Mouse (Mus musculus): ENCODE data around the gene Il31. TPM values are rescaled to one million over a fixed set of nuclear protein-coding genes. Genes with fewer than 3 reads are reported as not detected.

The Il31 gene
- polyA plus RNA-seq (2014; fragmentation: Nextera tagmentation; extraction: Ambion mirVana), result not detected in 2 replicates

- no peaks in the 10 kb centered on the region for H3K27me3 ChIP-seq (ENCODE audit: control insufficient read depth, insufficient read depth, low read length)
- no peak within 1 kb of the TSS for H3K27ac ChIP-seq (ENCODE audit: low read depth, low read length)
- no peaks in the 10 kb centered on the region for H3K9me3 ChIP-seq (ENCODE audit: control insufficient read depth, low read length)
- H3K9ac ChIP-seq (ENCODE audit: low read length), result no peak within 1 kb of the TSS
- 0 out of 2 replicates have a peak, but pooled peaks cover 4% of the 10 kb centered on the region for H3K4me1 ChIP-seq (ENCODE audit: control insufficient read depth, insufficient read depth, low read length)
- ATAC-seq (ENCODE audit: insufficient read depth, low FRiP score, low TSS enrichment), result 0 out of 2 replicates have a peak, but pooled peaks have one; percentile 41
- 0 out of 2 replicates have a peak within 1 kb of the TSS, but pooled peaks have one; percentile 7 for H3K4me3 ChIP-seq (ENCODE audit: low read depth, low read length)
- H3K36me3 ChIP-seq (ENCODE audit: control insufficient read depth, insufficient read depth, low read length), result no peaks in the 10 kb centered on the region
- peak within 1 kb of the TSS; percentile 45 for H3K4me2 ChIP-seq (ENCODE audit: low read depth)
- WGBS, result 9% methylated on average over 25 of the region's 25 CpGs
- DNase-seq (ENCODE audit: low spot score), result peak; percentile 70
Measured at GRCm38 (mm10) chr5:123489112-123489785, at the start of gene Il31, which contains the start of gene Lrrc43. Gene Il31 (minus strand): TSS chr5:123489489. Gene Lrrc43 (plus strand): TSS chr5:123489305.

DNA sequence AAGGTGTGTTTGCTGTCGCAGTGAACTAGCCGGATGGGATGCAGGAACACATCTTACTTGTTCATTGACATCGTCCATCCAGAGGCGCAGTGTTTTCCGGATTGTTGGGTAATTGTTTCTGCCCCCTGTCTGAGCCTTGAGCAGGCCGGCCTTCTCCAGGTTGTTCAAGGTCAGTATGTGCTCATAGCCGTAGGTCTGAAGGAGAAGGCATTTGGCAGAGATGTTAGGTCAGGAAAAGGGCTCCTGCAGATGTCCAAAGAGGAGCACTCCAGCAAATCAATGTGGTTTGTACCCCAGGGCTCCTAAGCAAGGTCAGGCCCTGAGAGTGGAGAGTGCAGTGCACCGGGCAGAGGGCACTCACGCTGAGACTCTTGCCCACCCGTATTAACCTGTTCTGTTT, 44.5 kb upstream of the Il31 start:
- H3K4me1 ChIP-seq (ENCODE audit: control insufficient read depth, insufficient read depth, low read length), result no peaks in the 10 kb centered on the region
- ATAC-seq (ENCODE audit: insufficient read depth, low FRiP score, low TSS enrichment) (no peak), DNase-seq (ENCODE audit: low spot score) (no peak)
- no peak overlapping the region for H3K27ac ChIP-seq (ENCODE audit: low read depth, low read length)
- no peaks in the 10 kb centered on the region for H3K9me3 ChIP-seq (ENCODE audit: control insufficient read depth, low read length)
- peaks cover 5% of the 10 kb centered on the region for H3K36me3 ChIP-seq (ENCODE audit: control insufficient read depth, insufficient read depth, low read length)
- no peak overlapping the region for H3K4me2 ChIP-seq (ENCODE audit: low read depth)
- no peak overlapping the region for H3K9ac ChIP-seq (ENCODE audit: low read length)
- H3K4me3 ChIP-seq (ENCODE audit: low read depth, low read length), result no peak overlapping the region
- H3K27me3 ChIP-seq (ENCODE audit: control insufficient read depth, insufficient read depth, low read length), result no peaks in the 10 kb centered on the region
- 94% methylated on average over 10 of the region's 10 CpGs for WGBS

DNA sequence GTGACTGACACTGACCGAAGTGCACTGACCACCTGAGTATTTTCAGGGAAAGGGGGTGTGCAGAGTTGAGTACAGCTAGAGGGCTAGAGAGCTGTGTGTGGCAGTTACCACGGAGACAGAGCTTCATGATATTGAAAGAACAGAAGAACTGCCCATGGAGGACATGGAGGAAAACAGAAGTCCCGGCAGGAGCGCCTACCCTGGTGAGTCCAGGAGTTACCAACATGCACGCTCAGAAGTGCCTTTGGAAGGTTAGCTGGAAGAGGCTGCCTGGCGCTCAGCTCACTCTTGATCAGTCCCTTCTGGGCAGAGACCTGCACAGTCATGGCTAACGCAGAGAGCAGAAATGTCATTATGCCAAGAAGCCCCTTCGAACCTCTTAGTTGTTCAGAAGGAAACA, 40.8 kb upstream of the Il31 start:
- Histone ChIP-seq H3K36me3 (ENCODE audit: control insufficient read depth, insufficient read depth, low read length) (peaks cover 5% of the 10 kb centered on the region), H3K27me3 (ENCODE audit: control insufficient read depth, insufficient read depth, low read length) (no peaks in the 10 kb centered on the region), H3K9me3 (ENCODE audit: control insufficient read depth, low read length) (no peaks in the 10 kb centered on the region), H3K4me1 (ENCODE audit: control insufficient read depth, insufficient read depth, low read length) (no peaks in the 10 kb centered on the region), H3K9ac (ENCODE audit: low read length) (no peak overlapping the region), H3K27ac (ENCODE audit: low read depth, low read length) (no peak overlapping the region), H3K4me3 (ENCODE audit: low read depth, low read length) (no peak overlapping the region), H3K4me2 (ENCODE audit: low read depth) (no peak overlapping the region)
- ATAC-seq (ENCODE audit: insufficient read depth, low FRiP score, low TSS enrichment), result no peak
- WGBS, result 87% methylated on average over 8 of the region's 8 CpGs
- DNase-seq (ENCODE audit: low spot score), result no peak

DNA sequence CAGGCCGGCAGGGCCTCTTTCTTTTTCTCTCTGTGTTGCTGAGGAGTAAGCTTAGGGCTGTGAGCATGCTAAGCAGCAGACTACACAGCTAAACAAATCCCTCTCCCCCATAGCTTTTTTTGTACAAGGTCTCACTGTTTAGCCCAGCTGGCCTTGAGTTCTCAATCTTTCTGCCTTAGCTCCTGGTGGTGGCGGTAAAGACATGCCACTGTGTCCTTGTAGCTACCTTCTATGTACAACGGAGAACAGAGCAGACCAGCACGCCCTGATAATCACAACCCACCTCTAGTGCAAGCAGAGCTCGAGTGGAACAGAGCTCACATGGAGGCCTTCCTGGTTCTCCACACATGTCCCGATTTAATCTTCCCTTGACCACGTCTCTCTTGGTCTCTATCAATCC, 39.4 kb upstream of the Il31 start:
- DNase-seq (ENCODE audit: low spot score) (no peak), ATAC-seq (ENCODE audit: insufficient read depth, low FRiP score, low TSS enrichment) (no peak)
- H3K36me3 ChIP-seq (ENCODE audit: control insufficient read depth, insufficient read depth, low read length), result peaks cover 5% of the 10 kb centered on the region
- no peaks in the 10 kb centered on the region for H3K27me3 ChIP-seq (ENCODE audit: control insufficient read depth, insufficient read depth, low read length)
- H3K4me3 ChIP-seq (ENCODE audit: low read depth, low read length), result no peak overlapping the region
- no peak overlapping the region for H3K9ac ChIP-seq (ENCODE audit: low read length)
- no peaks in the 10 kb centered on the region for H3K9me3 ChIP-seq (ENCODE audit: control insufficient read depth, low read length)
- 77% methylated on average over 7 of the region's 7 CpGs for WGBS
- no peak overlapping the region for H3K4me2 ChIP-seq (ENCODE audit: low read depth)
- no peak overlapping the region for H3K27ac ChIP-seq (ENCODE audit: low read depth, low read length)
- H3K4me1 ChIP-seq (ENCODE audit: control insufficient read depth, insufficient read depth, low read length), result peaks cover 2% of the 10 kb centered on the region; the same call in 1 of the 2 replicates

DNA sequence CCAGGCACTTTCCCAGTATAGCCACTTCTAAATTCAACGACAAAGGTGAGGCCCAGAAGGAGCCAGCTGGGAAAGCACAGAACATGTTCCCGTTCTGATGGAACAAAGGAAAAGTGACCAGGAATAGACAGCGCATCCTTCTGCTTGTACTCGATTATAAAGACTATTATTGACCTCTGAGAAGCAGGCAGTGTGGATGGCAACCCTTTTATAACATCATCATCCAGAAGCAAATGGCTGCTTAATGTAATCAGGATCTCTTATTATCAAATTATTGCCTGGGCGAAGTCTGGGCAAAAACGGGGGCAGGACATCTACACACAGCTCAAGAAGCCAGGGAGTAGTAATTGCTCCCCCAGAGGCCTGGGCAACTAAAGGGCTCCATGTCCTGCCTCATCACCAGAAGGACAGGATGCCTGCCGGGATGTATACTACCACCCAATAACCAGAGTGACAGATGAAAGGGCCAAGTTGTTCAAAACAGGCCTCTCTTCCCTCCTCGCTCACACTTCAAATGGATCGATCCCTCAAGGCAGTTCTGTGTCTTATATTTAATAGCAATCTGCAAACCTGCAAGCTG, 36.7 kb upstream of the Il31 start:
- WGBS, result 90% methylated on average over 9 of the region's 9 CpGs
- ATAC-seq (ENCODE audit: insufficient read depth, low FRiP score, low TSS enrichment) (no peak), DNase-seq (ENCODE audit: low spot score) (no peak)
- H3K36me3 ChIP-seq (ENCODE audit: control insufficient read depth, insufficient read depth, low read length), result peaks cover 2% of the 10 kb centered on the region
- H3K9ac ChIP-seq (ENCODE audit: low read length), result no peak overlapping the region
- peaks cover 5% of the 10 kb centered on the region; the same call in 1 of the 2 replicates for H3K4me1 ChIP-seq (ENCODE audit: control insufficient read depth, insufficient read depth, low read length)
- no peak overlapping the region for H3K4me3 ChIP-seq (ENCODE audit: low read depth, low read length)
- no peak overlapping the region for H3K27ac ChIP-seq (ENCODE audit: low read depth, low read length)
- no peak overlapping the region for H3K4me2 ChIP-seq (ENCODE audit: low read depth)
- H3K27me3 ChIP-seq (ENCODE audit: control insufficient read depth, insufficient read depth, low read length), result no peaks in the 10 kb centered on the region
- H3K9me3 ChIP-seq (ENCODE audit: control insufficient read depth, low read length), result no peaks in the 10 kb centered on the region

DNA sequence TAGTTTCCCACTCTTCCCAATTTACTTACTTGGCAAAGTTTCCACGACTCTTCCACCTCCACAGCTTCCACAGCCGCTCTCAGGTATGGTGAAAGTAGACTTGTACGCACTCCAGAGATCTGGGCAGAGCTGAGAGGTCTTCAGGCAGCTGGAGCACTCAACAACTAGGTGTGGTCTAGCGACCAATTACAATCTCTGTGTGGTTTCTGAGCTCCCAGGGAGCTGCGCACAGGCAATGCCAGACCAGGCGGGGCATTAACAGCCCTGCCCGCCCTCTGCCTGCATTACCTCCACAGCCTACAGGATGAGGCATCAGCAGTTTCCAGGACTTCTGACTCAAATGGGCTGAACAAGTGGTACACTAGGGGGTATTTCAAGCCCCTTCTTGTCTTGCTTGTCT, 36.0 kb upstream of the Il31 start, which contains the start of gene Gm49027:
Gene Gm49027 (minus strand): TSS at position 208 of the 400 bp plus-strand sequence.
- Histone ChIP-seq H3K9ac (ENCODE audit: low read length) (peak within 1 kb of the TSS; percentile 48), H3K4me2 (ENCODE audit: low read depth) (peak within 1 kb of the TSS; percentile 72), H3K4me1 (ENCODE audit: control insufficient read depth, insufficient read depth, low read length) (peaks cover 5% of the 10 kb centered on the region; the same call in 1 of the 2 replicates), H3K36me3 (ENCODE audit: control insufficient read depth, insufficient read depth, low read length) (peaks cover 2% of the 10 kb centered on the region), H3K4me3 (ENCODE audit: low read depth, low read length) (peak within 1 kb of the TSS; percentile 95), H3K27me3 (ENCODE audit: control insufficient read depth, insufficient read depth, low read length) (no peaks in the 10 kb centered on the region), H3K27ac (ENCODE audit: low read depth, low read length) (peak within 1 kb of the TSS; percentile 29; the same call in 1 of the 2 replicates), H3K9me3 (ENCODE audit: control insufficient read depth, low read length) (no peaks in the 10 kb centered on the region)
- WGBS, result 86% methylated on average over 7 of the region's 7 CpGs
- ATAC-seq (ENCODE audit: insufficient read depth, low FRiP score, low TSS enrichment), result no peak
- DNase-seq (ENCODE audit: low spot score), result no peak

DNA sequence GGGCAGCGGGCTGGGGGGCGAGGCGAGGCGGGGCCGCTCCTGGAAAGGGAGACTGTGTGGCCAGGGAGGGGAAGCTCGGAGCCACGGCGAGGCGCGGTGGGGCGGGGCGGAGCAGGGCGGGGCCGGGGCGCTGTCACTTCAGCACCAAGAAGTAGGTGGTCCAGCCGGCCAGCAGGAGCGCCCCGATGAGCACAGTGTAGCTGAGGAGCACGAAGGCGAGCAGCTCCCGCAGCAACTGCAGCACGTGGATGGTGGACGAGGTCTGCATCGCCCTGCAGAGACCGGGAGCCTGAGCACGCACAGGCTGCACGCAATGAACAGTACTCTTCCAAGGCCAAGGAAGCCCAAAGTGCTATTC, 35.1 kb upstream of the Il31 start:
- no peaks in the 10 kb centered on the region for H3K9me3 ChIP-seq (ENCODE audit: control insufficient read depth, low read length)
- WGBS, result under 1% methylated on average over 27 of the region's 27 CpGs
- peak overlapping the region; percentile 72 for H3K4me2 ChIP-seq (ENCODE audit: low read depth)
- peaks cover 5% of the 10 kb centered on the region; the same call in 1 of the 2 replicates for H3K4me1 ChIP-seq (ENCODE audit: control insufficient read depth, insufficient read depth, low read length)
- no peaks in the 10 kb centered on the region; the same call in 1 of the 2 replicates for H3K36me3 ChIP-seq (ENCODE audit: control insufficient read depth, insufficient read depth, low read length)
- ATAC-seq (ENCODE audit: insufficient read depth, low FRiP score, low TSS enrichment) (peak; percentile 92), DNase-seq (ENCODE audit: low spot score) (no peak)
- peak overlapping the region; percentile 95 for H3K4me3 ChIP-seq (ENCODE audit: low read depth, low read length)
- H3K27me3 ChIP-seq (ENCODE audit: control insufficient read depth, insufficient read depth, low read length), result no peaks in the 10 kb centered on the region
- peak overlapping the region; percentile 48 for H3K9ac ChIP-seq (ENCODE audit: low read length)
- peak overlapping the region; percentile 29; the same call in 1 of the 2 replicates for H3K27ac ChIP-seq (ENCODE audit: low read depth, low read length)

- peak within 1 kb of the TSS; percentile 82 for H3K9ac ChIP-seq (ENCODE audit: low read length)
- H3K9me3 ChIP-seq (ENCODE audit: control insufficient read depth, low read length), result no peaks in the 10 kb centered on the region
- ATAC-seq (ENCODE audit: insufficient read depth, low FRiP score, low TSS enrichment) (peak; percentile 97), DNase-seq (ENCODE audit: low spot score) (peak; percentile 99)
- H3K27me3 ChIP-seq (ENCODE audit: control insufficient read depth, insufficient read depth, low read length), result no peaks in the 10 kb centered on the region
- under 1% methylated on average over 78 of the region's 82 CpGs for WGBS
- H3K4me3 ChIP-seq (ENCODE audit: low read depth, low read length), result peak within 1 kb of the TSS; percentile 95
- peak within 1 kb of the TSS; percentile 56; the same call in 1 of the 2 replicates for H3K27ac ChIP-seq (ENCODE audit: low read depth, low read length)
- peak within 1 kb of the TSS; percentile 72 for H3K4me2 ChIP-seq (ENCODE audit: low read depth)
- H3K4me1 ChIP-seq (ENCODE audit: control insufficient read depth, insufficient read depth, low read length), result peaks cover 5% of the 10 kb centered on the region; the same call in 1 of the 2 replicates
- no peaks in the 10 kb centered on the region; the same call in 1 of the 2 replicates for H3K36me3 ChIP-seq (ENCODE audit: control insufficient read depth, insufficient read depth, low read length)
Measured at GRCm38 (mm10) chr5:123523692-123524392, 34.6 kb upstream of the Il31 start, which contains the start of gene Diablo. Gene Diablo (minus strand): TSS chr5:123524176.

All from neural tube, embryonic 11.5 days (tissue).